Mouse (Mus musculus): ENCODE data around the gene Cd300lf. TPM values are rescaled to one million over a fixed set of nuclear protein-coding genes. Genes with fewer than 3 reads are reported as not detected.

Cd300lf gene
- polyA plus RNA-seq, 1 experiment from 2014 or later = 5.5 TPM

Other genes starting within 250 kb of the Cd300lf start
- gene Cd300a, start 244.0 kb downstream of the Cd300lf start, polyA plus RNA-seq (2015; fragmentation: Nextera tagmentation; extraction: Ambion mirVana) = 5.9 and 6.2 TPM in 2 replicates
- 1.5 and 1.9 TPM in 2 replicates for gene Cd300lb, start 199.6 kb downstream of the Cd300lf start, polyA plus RNA-seq (2015; fragmentation: Nextera tagmentation; extraction: Ambion mirVana)
- 0.14 TPM in 1 of 2 replicates, not detected in the other for gene Cd300c, start 164.8 kb downstream of the Cd300lf start, polyA plus RNA-seq (2015; fragmentation: Nextera tagmentation; extraction: Ambion mirVana)
- 0.97 and 1.3 TPM in 2 replicates for gene Cd300ld, start 144.1 kb downstream of the Cd300lf start, polyA plus RNA-seq (2015; fragmentation: Nextera tagmentation; extraction: Ambion mirVana)
- gene Cd300c2, start 132.1 kb downstream of the Cd300lf start, polyA plus RNA-seq (2015; fragmentation: Nextera tagmentation; extraction: Ambion mirVana) = 9.8 and 11.1 TPM in 2 replicates
- not detected in 2 replicates for gene Cd300ld2, start 117.8 kb downstream of the Cd300lf start, polyA plus RNA-seq (2015; fragmentation: Nextera tagmentation; extraction: Ambion mirVana)
- gene Cd300ld4, start 107.0 kb downstream of the Cd300lf start, polyA plus RNA-seq (2015; fragmentation: Nextera tagmentation; extraction: Ambion mirVana) = not detected in 2 replicates
- gene Cd300ld5, start 96.2 kb downstream of the Cd300lf start, polyA plus RNA-seq (2015; fragmentation: Nextera tagmentation; extraction: Ambion mirVana) = not detected in 2 replicates
- gene Cd300ld3, start 85.6 kb downstream of the Cd300lf start, polyA plus RNA-seq (2015; fragmentation: Nextera tagmentation; extraction: Ambion mirVana) = not detected in 2 replicates
- gene Cd300e, start 71.8 kb downstream of the Cd300lf start, polyA plus RNA-seq (2015; fragmentation: Nextera tagmentation; extraction: Ambion mirVana) = 0.46 and 0.79 TPM in 2 replicates
- gene Rab37, start 42.6 kb downstream of the Cd300lf start, polyA plus RNA-seq (2015; fragmentation: Nextera tagmentation; extraction: Ambion mirVana) = 2.3 and 2.4 TPM in 2 replicates
- 78.8 and 88.7 TPM in 2 replicates for gene Slc9a3r1, start 29.3 kb upstream of the Cd300lf start, polyA plus RNA-seq (2015; fragmentation: Nextera tagmentation; extraction: Ambion mirVana)
- 5.9 and 6.4 TPM in 2 replicates for gene Tmem104, start 53.5 kb upstream of the Cd300lf start, polyA plus RNA-seq (2015; fragmentation: Nextera tagmentation; extraction: Ambion mirVana)
- gene Nat9, start 53.9 kb upstream of the Cd300lf start, polyA plus RNA-seq (2015; fragmentation: Nextera tagmentation; extraction: Ambion mirVana) = 12.7 TPM in 2 replicates
- 0.05 and 0.09 TPM in 2 replicates for gene Grin2c, start 133.3 kb upstream of the Cd300lf start, polyA plus RNA-seq (2015; fragmentation: Nextera tagmentation; extraction: Ambion mirVana)
- gene Fdxr, start 143.1 kb upstream of the Cd300lf start, polyA plus RNA-seq (2015; fragmentation: Nextera tagmentation; extraction: Ambion mirVana) = 19.5 and 21.7 TPM in 2 replicates
- gene Fads6, start 163.7 kb upstream of the Cd300lf start, polyA plus RNA-seq (2015; fragmentation: Nextera tagmentation; extraction: Ambion mirVana) = 4.4 and 4.5 TPM in 2 replicates
- not detected in 2 replicates for gene Otop2, start 173.2 kb upstream of the Cd300lf start, polyA plus RNA-seq (2015; fragmentation: Nextera tagmentation; extraction: Ambion mirVana)
- gene Ush1g, start 188.0 kb upstream of the Cd300lf start, polyA plus RNA-seq (2015; fragmentation: Nextera tagmentation; extraction: Ambion mirVana) = 0.09 and 0.13 TPM in 2 replicates
- gene Otop3, start 200.7 kb upstream of the Cd300lf start, polyA plus RNA-seq (2015; fragmentation: Nextera tagmentation; extraction: Ambion mirVana) = 0.11 TPM in 1 of 2 replicates, not detected in the other
- gene Hid1, start 233.8 kb upstream of the Cd300lf start, polyA plus RNA-seq (2015; fragmentation: Nextera tagmentation; extraction: Ambion mirVana) = 1.3 and 1.9 TPM in 2 replicates
- gene Cdr2l, start 247.9 kb upstream of the Cd300lf start, polyA plus RNA-seq (2015; fragmentation: Nextera tagmentation; extraction: Ambion mirVana) = 0.95 and 1.3 TPM in 2 replicates